Mouse (Mus musculus): ENCODE results near the gene Gmeb1. TPM values are rescaled to one million over a fixed set of nuclear protein-coding genes. Genes with fewer than 3 reads are reported as not detected.

Gene Gmeb1
- polyA plus RNA-seq, 1 experiment from 2014 or later, result 47.1 TPM

DNA sequence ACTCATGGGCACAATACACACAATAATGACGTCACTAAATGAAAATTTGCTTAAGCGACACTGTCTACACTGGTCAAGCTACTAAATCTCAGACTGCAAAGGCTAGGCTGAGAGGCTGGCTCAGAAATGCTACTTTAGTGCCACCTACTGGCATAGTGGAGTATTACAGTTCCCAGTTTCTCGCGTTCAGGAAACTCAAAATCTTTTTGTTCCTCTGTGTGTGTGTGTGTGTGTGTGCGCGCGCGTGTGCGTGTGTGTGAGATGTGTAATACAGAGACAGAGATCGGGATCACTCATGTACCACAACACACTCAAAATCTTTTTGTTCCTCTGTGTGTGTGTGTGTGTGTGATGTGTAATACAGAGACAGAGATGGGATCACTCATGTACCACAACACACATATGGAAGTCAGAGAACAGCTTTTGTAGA lies 82.8 kb downstream of the Gmeb1 start:
- peak; percentile 81 for ATAC-seq (ENCODE audit: low FRiP score)
- Histone ChIP-seq H3K4me3 (no peak overlapping the region), H3K9ac (no peak overlapping the region), H3K4me2 (no peak overlapping the region), H3K4me1 (replicated peaks) (no peaks in the 10 kb centered on the region), H3K9me3 (no peaks in the 10 kb centered on the region), H3K36me3 (peaks cover 19% of the 10 kb centered on the region; the same call in 1 of the 2 replicates), H3K27ac (no peak overlapping the region), H3K27me3 (no peaks in the 10 kb centered on the region)
- 12% methylated on average over 10 of the region's 10 CpGs for WGBS

DNA sequence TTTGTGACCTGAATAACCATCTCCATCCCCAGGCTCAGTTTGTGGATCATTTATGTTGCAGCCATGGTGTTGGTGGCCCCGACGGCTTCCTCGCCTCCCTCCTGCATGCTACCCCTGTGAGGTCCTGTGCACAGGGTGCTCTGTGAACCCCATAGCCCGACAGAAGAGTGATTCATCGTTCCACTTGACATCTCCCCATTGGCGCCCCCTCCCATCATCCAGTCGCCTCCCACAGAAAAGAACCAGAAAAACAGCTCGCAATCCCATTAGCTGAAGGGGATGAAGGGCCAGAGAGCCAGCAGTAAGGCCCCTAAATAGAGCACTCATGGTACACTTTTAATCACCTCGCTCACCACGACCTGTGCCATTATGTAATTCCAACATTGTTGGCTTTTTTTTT lies 84.9 kb downstream of the Gmeb1 start:
- H3K4me3 ChIP-seq, result no peak overlapping the region
- no peak for ATAC-seq (ENCODE audit: low FRiP score)
- peaks cover 6% of the 10 kb centered on the region; the same call in 1 of the 2 replicates for H3K4me1 ChIP-seq (replicated peaks)
- H3K4me2 ChIP-seq, result no peak overlapping the region
- WGBS, result 53% methylated on average over 10 of the region's 10 CpGs
- H3K27ac ChIP-seq, result no peak overlapping the region
- H3K9ac ChIP-seq, result no peak overlapping the region
- no peaks in the 10 kb centered on the region for H3K27me3 ChIP-seq
- H3K36me3 ChIP-seq, result peaks cover 8% of the 10 kb centered on the region; the same call in 1 of the 2 replicates
- H3K9me3 ChIP-seq, result no peaks in the 10 kb centered on the region

Small RNA genes lying within 50 kb of the gene (microRNA-seq; reads per million reads assigned to microRNA genes)
- gene Gm22033, result not detected

Other genes starting within 250 kb of the Gmeb1 start
- not detected in 2 replicates for gene Gm10300, start 186.9 kb downstream of the Gmeb1 start, polyA plus RNA-seq (2015; fragmentation: Nextera tagmentation; extraction: Ambion mirVana)
- gene Epb41, start 186.3 kb downstream of the Gmeb1 start, polyA plus RNA-seq (2015; fragmentation: Nextera tagmentation; extraction: Ambion mirVana), result 94.7 and 95.1 TPM in 2 replicates
- 0.44 and 0.48 TPM in 2 replicates for gene Oprd1, start 117.1 kb downstream of the Gmeb1 start, polyA plus RNA-seq (2015; fragmentation: Nextera tagmentation; extraction: Ambion mirVana)
- gene Ythdf2, start 49.3 kb downstream of the Gmeb1 start, polyA plus RNA-seq (2015; fragmentation: Nextera tagmentation; extraction: Ambion mirVana), result 134 and 137 TPM in 2 replicates
- gene Taf12, start 12.8 kb upstream of the Gmeb1 start, polyA plus RNA-seq (2015; fragmentation: Nextera tagmentation; extraction: Ambion mirVana), result 44.6 and 49.0 TPM in 2 replicates
- gene Rab42, start 41.8 kb upstream of the Gmeb1 start, polyA plus RNA-seq (2015; fragmentation: Nextera tagmentation; extraction: Ambion mirVana), result 0.80 and 0.84 TPM in 2 replicates
- 75.7 and 80.9 TPM in 2 replicates for gene Trnau1ap, start 67.9 kb upstream of the Gmeb1 start, polyA plus RNA-seq (2015; fragmentation: Nextera tagmentation; extraction: Ambion mirVana)
- gene Rcc1, start 92.0 kb upstream of the Gmeb1 start, polyA plus RNA-seq (2015; fragmentation: Nextera tagmentation; extraction: Ambion mirVana), result 37.2 and 42.1 TPM in 2 replicates
- 10.5 and 11.5 TPM in 2 replicates for gene Phactr4, start 160.9 kb upstream of the Gmeb1 start, polyA plus RNA-seq (2015; fragmentation: Nextera tagmentation; extraction: Ambion mirVana)
- gene Med18, start 202.3 kb upstream of the Gmeb1 start, polyA plus RNA-seq (2015; fragmentation: Nextera tagmentation; extraction: Ambion mirVana), result 18.5 and 20.6 TPM in 2 replicates
- gene Sesn2, start 248.9 kb upstream of the Gmeb1 start, polyA plus RNA-seq (2015; fragmentation: Nextera tagmentation; extraction: Ambion mirVana), result 6.6 and 8.1 TPM in 2 replicates

Measured in hindbrain, embryonic 13.5 days (tissue).